Mouse (Mus musculus) cerebellum, adult 2 months (tissue): Measurements from ENCODE around the gene Decr2.

ENCODE experiments used
- CTCF ChIP-seq: fragments of 200-500 bp; IDR thresholded peaks from 2 replicates; pipeline ENCODE4 v1.5.1; 2011; ENCODE audit warnings: low read depth, mild to moderate bottlenecking, control low read depth, low read length, moderate library complexity, borderline replicate concordance; ENCODE audit not compliant: insufficient read depth
- POLR2A ChIP-seq: fragments of 200-500 bp; IDR thresholded peaks from 2 replicates; pipeline ENCODE4 v1.6.1; 2011; ENCODE audit warnings: low read length, control low read depth, borderline replicate concordance; ENCODE audit not compliant: insufficient read depth

GRCm38 (mm10) chr17:26064916-26065315 lies 25.2 kb downstream of the Decr2 start:
- TF ChIP-seq CTCF (no peak), POLR2A (no peak)
